Comparison of ENCODE assay signal across 40 mouse cellular contexts in the genomic region with DNA sequence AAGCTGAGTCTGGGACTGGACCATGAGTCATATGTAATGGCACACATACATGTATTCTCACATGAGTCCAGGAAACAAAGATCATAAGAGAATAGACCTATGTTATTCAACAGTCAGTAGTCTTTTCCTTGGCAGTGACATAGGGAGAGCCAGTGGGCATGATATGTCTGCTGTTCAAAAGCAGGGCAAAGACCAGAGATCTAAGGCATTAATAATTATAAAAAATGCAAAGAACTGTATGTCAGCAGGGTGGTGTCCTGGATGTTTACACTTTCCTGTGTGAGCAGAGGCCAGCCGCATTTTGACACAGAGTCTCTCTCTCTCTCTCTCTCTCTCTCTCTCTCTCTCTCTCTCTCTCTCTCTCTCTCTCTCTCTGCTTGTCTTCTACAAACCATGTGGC. TPM values are rescaled to one million over a fixed set of nuclear protein-coding genes. Genes with fewer than 3 reads are reported as not detected.
"Had no signal": no experiment of that assay in that cellular context is flagged by ENCODE, and none has a peak within 500 bp of the region (broad histone marks: within the 10 kb centered on the region; RNA-seq: fewer than 3 reads in every experiment).

A gene (plus strand): TSS at position 301 of the 400 bp plus-strand sequence.

- H3K27ac ChIP-seq: heart, embryonic 10.5 days; heart, embryonic 13.5 days; heart, embryonic 15.5 days; hindbrain, embryonic 10.5 days; hindbrain, embryonic 12.5 days; hindbrain, embryonic 13.5 days; hindbrain, embryonic 14.5 days; hindbrain, embryonic 15.5 days; hindbrain, postnatal 0 days; intestine, embryonic 15.5 days; kidney, embryonic 15.5 days; layer of hippocampus, adult 2 months; left cerebral cortex, adult 2 months had no signal

- H3K9me3 ChIP-seq: heart, embryonic 10.5 days; heart, embryonic 15.5 days; hindbrain, embryonic 10.5 days; hindbrain, embryonic 12.5 days; hindbrain, embryonic 13.5 days; hindbrain, embryonic 15.5 days; intestine, embryonic 15.5 days; kidney, embryonic 15.5 days had no signal

- H3K4me1 ChIP-seq: heart, embryonic 10.5 days; heart, embryonic 12.5 days; heart, embryonic 13.5 days; heart, embryonic 15.5 days; hindbrain, embryonic 10.5 days; hindbrain, embryonic 12.5 days; hindbrain, embryonic 13.5 days; hindbrain, embryonic 15.5 days; intestine, embryonic 15.5 days; kidney, embryonic 15.5 days had no signal

- H3K4me3 ChIP-seq: heart, embryonic 10.5 days; heart, embryonic 12.5 days; heart, embryonic 13.5 days; heart, embryonic 15.5 days; hindbrain, embryonic 10.5 days; hindbrain, embryonic 12.5 days; hindbrain, embryonic 13.5 days; hindbrain, embryonic 15.5 days; intestine, embryonic 15.5 days; kidney, embryonic 15.5 days; layer of hippocampus, adult 2 months; left cerebral cortex, adult 2 months had no signal

- H3K27me3 ChIP-seq: heart, embryonic 12.5 days; heart, embryonic 13.5 days; heart, embryonic 15.5 days; hindbrain, embryonic 12.5 days; hindbrain, embryonic 13.5 days; hindbrain, embryonic 15.5 days; intestine, embryonic 15.5 days; kidney, embryonic 15.5 days had no signal

- H3K4me2 ChIP-seq: heart, embryonic 11.5 days; heart, embryonic 12.5 days; heart, embryonic 13.5 days; heart, embryonic 15.5 days; hindbrain, embryonic 12.5 days; hindbrain, embryonic 13.5 days; hindbrain, embryonic 14.5 days; hindbrain, embryonic 15.5 days; intestine, embryonic 15.5 days; kidney, embryonic 15.5 days had no signal

- DNase-seq: heart, postnatal 10 days; heart, postnatal 14 days; heart, postnatal 36 days; heart, postnatal 4 days; kidney, adult 11 months; kidney, adult 18-20 months; kidney, adult 2 months; kidney, adult 8-10 months; kidney, postnatal 10 days; kidney, postnatal 25 days; kidney, postnatal 36 days; kidney, postnatal 4 days; layer of hippocampus, adult 9-11 months; layer of hippocampus, postnatal 36 days had no signal

- H3K9ac ChIP-seq: heart, embryonic 12.5 days; heart, embryonic 13.5 days; heart, embryonic 15.5 days; hindbrain, embryonic 12.5 days; hindbrain, embryonic 13.5 days; hindbrain, embryonic 14.5 days; hindbrain, embryonic 15.5 days; intestine, embryonic 15.5 days; kidney, embryonic 15.5 days had no signal

- ATAC-seq: hindbrain, embryonic 16.5 days; hindbrain, postnatal 0 days; inflammation-experienced regulatory T-cells, adult 6 months; intestine, embryonic 15.5 days; intestine, embryonic 16.5 days; intestine, postnatal 0 days had no signal

- H3K36me3 ChIP-seq: heart, embryonic 10.5 days; heart, embryonic 12.5 days; heart, embryonic 13.5 days; heart, embryonic 15.5 days; hindbrain, embryonic 10.5 days; hindbrain, embryonic 12.5 days; hindbrain, embryonic 13.5 days; hindbrain, embryonic 15.5 days; intestine, embryonic 15.5 days; kidney, embryonic 15.5 days had no signal

RNA-seq across cellular contexts. Expression of the gene that starts here (rescaled TPM):
- polyA plus RNA-seq: heart, embryonic 10.5 days; heart, embryonic 11.5 days; heart, embryonic 12.5 days; heart, embryonic 13.5 days; heart, embryonic 14.5 days; heart, embryonic 15.5 days; heart, embryonic 16.5 days; heart, postnatal 0 days; hindbrain, embryonic 10.5 days; hindbrain, embryonic 11.5 days; hindbrain, embryonic 12.5 days; hindbrain, embryonic 13.5 days; hindbrain, embryonic 14.5 days; hindbrain, embryonic 15.5 days; hindbrain, embryonic 16.5 days; hindbrain, postnatal 0 days; inflammation-experienced regulatory T-cells, adult 6 months; intestine, embryonic 14.5 days; intestine, embryonic 15.5 days; intestine, embryonic 16.5 days; intestine, postnatal 0 days; kidney, embryonic 14.5 days; large intestine, adult 2 months had no signal
